Mouse (Mus musculus) lung, embryonic 15.5 days (tissue): Measurements from ENCODE around the gene Twsg1. TPM values are rescaled to one million over a fixed set of nuclear protein-coding genes. Genes with fewer than 3 reads are reported as not detected.

Source experiments
- ATAC-seq: fragments of 200-750 bp; cut with Nextera tagmentation; 2 replicates; pipeline ENCODE4 v1.8.0; 2017; ENCODE audit warnings: moderate number of reproducible peaks, borderline replicate concordance; ENCODE audit not compliant: low FRiP score, low TSS enrichment; ENCODE audit errors: extremely low read depth
- H3K27ac ChIP-seq: fragments of 300-500 bp; sonication (generic); 2 replicates; pipeline ENCODE4 v1.5.1; 2015; ENCODE audit warnings: moderate library complexity, mild to moderate bottlenecking, inconsistent platforms
- H3K27me3 ChIP-seq: fragments of 300-500 bp; sonication (generic); 2 replicates; pipeline ENCODE4 v1.6.1; 2015; ENCODE audit warnings: inconsistent platforms
- H3K36me3 ChIP-seq: fragments of 300-500 bp; sonication (generic); 2 replicates; pipeline ENCODE4 v1.6.1; 2015; ENCODE audit warnings: inconsistent platforms
- H3K4me1 ChIP-seq: fragments of 300-500 bp; sonication (generic); 2 replicates; pipeline ENCODE4 v1.6.1; 2015; ENCODE audit warnings: inconsistent platforms
- H3K4me2 ChIP-seq: fragments of 300-500 bp; sonication (generic); 2 replicates; pipeline ENCODE4 v1.6.1; 2015; ENCODE audit warnings: inconsistent platforms, mild to moderate bottlenecking, moderate library complexity
- H3K4me3 ChIP-seq: fragments of 300-500 bp; sonication (generic); 2 replicates; pipeline ENCODE4 v1.5.1; 2015; ENCODE audit warnings: mild to moderate bottlenecking, inconsistent platforms
- H3K9ac ChIP-seq: fragments of 300-500 bp; sonication (generic); 2 replicates; pipeline ENCODE4 v1.6.1; 2015; ENCODE audit warnings: inconsistent platforms
- H3K9me3 ChIP-seq: fragments of 300-500 bp; sonication (generic); 2 replicates; pipeline ENCODE4 v1.6.1; 2016; ENCODE audit warnings: inconsistent platforms
- WGBS: fragments of 180-500 bp; shearing (Covaris S2); methylation state at CpG from one replicate; pipeline ENCODE4 v1.1.7; 2015; 5-methylcytosine and 5-hydroxymethylcytosine counted together
- polyA plus RNA-seq: library from polyadenylated mRNA; unstranded; fragments of >200 nt; fragmentation: Nextera tagmentation; extraction: Ambion mirVana; gene quantifications from 2 replicates; pipeline ENCODE4 v1.2.1, GENCODE M21; 2015

The Twsg1 gene
- polyA plus RNA-seq, 1 experiment from 2014 or later: 130 TPM

DNA sequence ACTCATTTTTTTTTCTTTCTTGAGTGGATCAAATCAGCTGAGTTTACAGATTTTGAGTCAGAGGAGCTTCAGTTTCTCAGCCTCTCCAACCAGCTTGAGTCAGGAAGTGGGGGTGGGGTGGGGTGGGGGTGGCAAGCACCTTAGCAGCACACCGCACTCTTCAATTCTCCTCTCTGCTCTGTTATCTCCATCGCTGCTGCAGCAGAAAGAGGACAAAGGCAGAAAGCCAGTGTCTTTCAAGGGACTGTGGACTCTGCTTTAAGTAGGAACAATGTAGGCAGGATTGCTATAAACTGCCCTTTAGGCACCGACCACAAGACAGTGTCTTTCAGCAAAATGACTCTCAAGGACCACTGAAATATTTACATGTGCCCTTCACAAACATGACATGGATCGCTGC, 2.9 kb upstream of the Twsg1 start:
- WGBS: 45% methylated on average over 4 of the region's 4 CpGs

GRCm38 (mm10) chr17:65952083-65952482, 1.1 kb upstream of the Twsg1 start:
- 0 out of 2 replicates have a peak, but pooled peaks cover 10% of the 10 kb centered on the region for H3K36me3 ChIP-seq
- WGBS: 80% methylated on average over 5 of the region's 5 CpGs
- ATAC-seq: no peak
- no peaks in the 10 kb centered on the region for H3K27me3 ChIP-seq
- peaks cover 17% of the 10 kb centered on the region for H3K4me1 ChIP-seq
- H3K27ac ChIP-seq: no peak overlapping the region
- no peak overlapping the region for H3K9ac ChIP-seq
- no peak overlapping the region for H3K4me3 ChIP-seq
- no peak overlapping the region for H3K4me2 ChIP-seq
- H3K9me3 ChIP-seq: no peaks in the 10 kb centered on the region

More for the DNA sequence above, 2.9 kb upstream of the Twsg1 start:
- ATAC-seq: no peak
- Histone ChIP-seq H3K9ac (no peak overlapping the region), H3K4me2 (no peak overlapping the region), H3K4me1 (peaks cover 20% of the 10 kb centered on the region), H3K27ac (no peak overlapping the region), H3K27me3 (no peaks in the 10 kb centered on the region), H3K36me3 (no peaks in the 10 kb centered on the region), H3K4me3 (no peak overlapping the region), H3K9me3 (no peaks in the 10 kb centered on the region)

DNA sequence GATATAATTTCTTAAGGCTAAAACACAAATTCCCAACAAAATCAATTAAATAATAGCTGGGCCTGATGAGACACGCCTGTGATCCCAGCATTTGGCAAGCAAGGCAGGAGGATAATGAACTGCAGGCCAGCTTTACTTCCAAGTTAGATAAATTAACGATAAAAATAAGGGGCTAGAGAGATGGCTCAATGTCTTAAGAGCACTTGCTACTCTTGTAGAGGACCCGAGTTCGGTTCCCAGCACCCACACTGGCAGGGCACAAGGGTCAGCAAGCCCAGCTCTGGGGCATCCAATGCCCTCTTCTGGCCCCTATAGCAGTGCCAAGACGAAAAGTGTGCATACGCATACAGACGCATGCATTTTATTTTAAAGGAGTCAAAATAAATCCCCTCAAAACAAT, 843 bp downstream of the Twsg1 start:
- WGBS: 28% methylated on average over 7 of the region's 7 CpGs
- ATAC-seq: peak; percentile 3; the same call in 1 of the 2 replicates
- no peaks in the 10 kb centered on the region for H3K9me3 ChIP-seq
- H3K4me1 ChIP-seq: peaks cover 13% of the 10 kb centered on the region
- H3K4me3 ChIP-seq: peak overlapping the region; percentile 94
- peak overlapping the region; percentile 96 for H3K9ac ChIP-seq
- H3K4me2 ChIP-seq: peak overlapping the region; percentile 66
- peak overlapping the region; percentile 93 for H3K27ac ChIP-seq
- H3K27me3 ChIP-seq: no peaks in the 10 kb centered on the region
- peaks cover 13% of the 10 kb centered on the region for H3K36me3 ChIP-seq

DNA sequence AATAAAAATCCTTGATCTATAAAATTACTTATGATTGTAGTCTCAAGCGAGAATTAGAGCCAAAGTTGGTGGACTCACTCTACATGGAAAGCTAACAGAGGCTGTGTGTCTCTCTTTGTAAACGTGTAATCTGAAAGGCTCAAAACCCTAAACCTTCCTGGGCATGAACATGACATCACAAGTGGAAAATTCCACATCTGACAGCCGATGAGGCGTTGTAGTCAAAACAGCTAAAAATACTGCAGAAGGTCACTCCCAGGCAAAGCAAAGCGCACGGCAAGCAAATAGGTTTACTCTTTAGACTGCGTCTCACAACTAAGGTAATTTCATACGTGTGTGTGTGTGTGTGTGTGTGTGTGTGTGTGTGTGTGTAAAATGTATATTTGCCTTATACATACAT, 3.7 kb downstream of the Twsg1 start:
- Histone ChIP-seq H3K4me2 (no peak overlapping the region), H3K4me1 (peaks cover 18% of the 10 kb centered on the region), H3K27ac (no peak overlapping the region), H3K4me3 (no peak overlapping the region), H3K9ac (no peak overlapping the region), H3K27me3 (no peaks in the 10 kb centered on the region), H3K36me3 (peaks cover 15% of the 10 kb centered on the region), H3K9me3 (no peaks in the 10 kb centered on the region)
- 81% methylated on average over 8 of the region's 8 CpGs for WGBS
- ATAC-seq: no peak

DNA sequence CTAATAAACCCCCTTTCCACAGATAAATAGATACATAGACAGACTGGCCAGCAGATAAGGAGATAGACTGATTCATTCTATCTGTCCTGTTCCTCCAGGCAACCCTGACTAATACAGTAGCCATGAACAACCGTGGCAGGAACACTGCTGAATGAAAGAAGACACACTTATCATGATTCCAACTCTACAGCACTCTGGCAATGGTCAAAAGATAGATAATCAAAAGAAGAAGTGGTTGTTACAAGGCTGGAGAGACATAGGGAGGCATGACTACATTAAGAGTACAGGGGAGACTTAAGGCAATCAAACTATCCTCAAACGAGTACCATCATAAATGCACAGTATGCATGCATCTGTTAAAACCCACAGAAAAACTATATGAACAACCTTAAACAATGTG, 5.6 kb downstream of the Twsg1 start:
- no peak overlapping the region for H3K27ac ChIP-seq

DNA sequence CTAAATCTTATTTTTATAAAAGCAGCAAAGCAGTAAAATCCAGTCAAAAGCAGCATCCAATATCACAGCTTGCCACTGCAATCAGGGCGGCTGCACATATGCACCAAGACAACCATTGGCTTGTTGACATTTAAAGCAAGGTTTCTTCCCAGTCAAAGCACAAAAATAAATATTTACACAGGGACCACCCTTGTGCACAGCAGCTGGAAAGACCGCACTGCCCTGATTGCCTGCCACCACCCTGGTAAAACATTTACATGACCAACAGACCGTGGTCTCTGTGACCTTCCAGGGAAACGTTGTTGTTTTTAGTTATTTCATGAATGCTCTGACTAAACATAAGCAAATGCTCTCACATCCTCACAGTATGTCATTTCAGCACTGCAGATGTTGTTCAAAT, 8.6 kb downstream of the Twsg1 start:
- Histone ChIP-seq H3K4me3 (no peak overlapping the region), H3K27me3 (no peaks in the 10 kb centered on the region), H3K4me2 (no peak overlapping the region), H3K9ac (no peak overlapping the region), H3K4me1 (peaks cover 22% of the 10 kb centered on the region), H3K27ac (no peak overlapping the region), H3K9me3 (no peaks in the 10 kb centered on the region), H3K36me3 (peaks cover 8% of the 10 kb centered on the region)
- no peak for ATAC-seq
- 29% methylated on average over 4 of the region's 4 CpGs for WGBS

More for the DNA sequence above, 5.6 kb downstream of the Twsg1 start:
- H3K4me3 ChIP-seq: no peak overlapping the region
- peaks cover 26% of the 10 kb centered on the region for H3K4me1 ChIP-seq
- ATAC-seq: no peak
- no peak overlapping the region for H3K9ac ChIP-seq
- H3K36me3 ChIP-seq: peaks cover 15% of the 10 kb centered on the region
- H3K9me3 ChIP-seq: no peaks in the 10 kb centered on the region
- H3K4me2 ChIP-seq: no peak overlapping the region
- no peaks in the 10 kb centered on the region for H3K27me3 ChIP-seq
- WGBS: 91% methylated on average over 2 of the region's 2 CpGs

DNA sequence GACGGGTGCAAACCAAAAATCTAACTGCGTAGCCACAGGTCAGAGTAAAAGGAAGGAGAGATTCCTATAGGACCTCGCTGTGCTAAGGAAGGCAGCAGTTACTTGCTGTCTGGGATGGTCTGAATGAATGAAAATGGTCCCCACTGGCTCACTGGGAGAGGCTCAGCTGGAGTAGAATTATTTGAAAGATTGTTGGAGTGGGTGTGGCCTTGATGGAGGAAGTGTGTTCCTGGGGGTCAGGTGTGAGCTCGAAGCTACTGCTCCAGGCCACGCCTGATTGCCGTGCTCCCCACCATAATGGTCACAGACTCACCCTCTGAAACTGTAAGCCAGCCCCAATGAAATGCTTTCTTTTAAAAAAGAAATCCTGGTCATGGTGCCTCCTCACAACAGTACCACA, 9.8 kb downstream of the Twsg1 start:
- Histone ChIP-seq H3K4me3 (no peak overlapping the region), H3K27me3 (no peaks in the 10 kb centered on the region), H3K4me1 (peaks cover 22% of the 10 kb centered on the region), H3K9ac (no peak overlapping the region), H3K9me3 (no peaks in the 10 kb centered on the region), H3K4me2 (no peak overlapping the region), H3K36me3 (peaks cover 15% of the 10 kb centered on the region), H3K27ac (no peak overlapping the region)
- WGBS: 77% methylated on average over 6 of the region's 6 CpGs
- no peak for ATAC-seq

DNA sequence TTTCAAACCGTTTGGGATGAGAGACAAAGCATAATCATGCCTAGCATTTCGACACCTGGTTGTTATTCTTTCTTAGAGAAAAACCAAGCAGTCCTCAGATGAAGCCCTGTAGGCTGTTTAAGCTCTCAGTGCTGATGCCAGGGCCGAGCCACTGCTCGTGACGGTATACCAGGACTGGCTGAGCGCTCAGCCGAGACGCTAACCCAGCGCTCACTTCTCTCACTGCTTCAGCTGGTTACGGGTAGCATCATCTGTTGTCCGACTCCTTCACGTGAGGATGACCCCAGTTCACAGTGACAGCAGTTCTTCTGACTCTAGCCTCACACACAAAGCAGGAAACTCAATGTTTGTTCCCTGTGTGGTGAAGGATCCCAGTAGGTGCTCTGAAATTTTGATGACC, 10.8 kb downstream of the Twsg1 start:
- no peak overlapping the region for H3K4me3 ChIP-seq
- H3K9ac ChIP-seq: no peak overlapping the region
- no peaks in the 10 kb centered on the region for H3K9me3 ChIP-seq
- H3K4me1 ChIP-seq: peaks cover 22% of the 10 kb centered on the region
- H3K4me2 ChIP-seq: no peak overlapping the region
- H3K27ac ChIP-seq: peak overlapping the region; percentile 55
- WGBS: 61% methylated on average over 12 of the region's 12 CpGs
- H3K27me3 ChIP-seq: no peaks in the 10 kb centered on the region
- peaks cover 20% of the 10 kb centered on the region for H3K36me3 ChIP-seq
- ATAC-seq: no peak

- 47% methylated on average over 14 of the region's 14 CpGs for WGBS
- Histone ChIP-seq H3K9ac (no peak overlapping the region; the same call in 1 of the 2 replicates), H3K36me3 (peaks cover 17% of the 10 kb centered on the region; the same call in 1 of the 2 replicates), H3K4me3 (no peak overlapping the region), H3K4me1 (peaks cover 22% of the 10 kb centered on the region), H3K27me3 (no peaks in the 10 kb centered on the region), H3K27ac (peak overlapping the region; percentile 55), H3K9me3 (no peaks in the 10 kb centered on the region), H3K4me2 (no peak overlapping the region)
- no peak for ATAC-seq
Measured at GRCm38 (mm10) chr17:65939461-65940192, 11.4 kb downstream of the Twsg1 start.

DNA sequence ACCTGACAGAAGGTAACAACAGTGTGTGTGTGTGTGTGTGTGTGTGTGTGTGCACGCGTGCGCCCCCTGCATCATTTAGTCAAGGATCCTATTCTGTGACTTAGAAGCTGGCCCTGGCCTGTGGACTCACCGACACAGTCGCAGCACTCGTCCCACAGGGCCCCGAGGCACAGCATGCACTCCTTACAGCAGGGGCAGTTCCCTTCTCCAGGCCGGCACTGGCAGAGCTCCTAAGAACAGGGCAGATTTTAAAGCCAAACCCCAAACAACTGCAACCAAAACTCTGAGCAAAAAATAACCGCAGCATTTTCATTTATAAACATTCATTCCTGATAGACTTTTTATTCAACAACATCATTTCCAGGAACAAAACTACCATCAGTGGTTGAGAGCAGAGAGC, 13.4 kb downstream of the Twsg1 start:
- Histone ChIP-seq H3K4me3 (no peak overlapping the region), H3K27ac (no peak overlapping the region), H3K4me2 (no peak overlapping the region), H3K36me3 (peaks cover 30% of the 10 kb centered on the region), H3K9ac (no peak overlapping the region), H3K27me3 (no peaks in the 10 kb centered on the region), H3K4me1 (peaks cover 21% of the 10 kb centered on the region), H3K9me3 (no peaks in the 10 kb centered on the region)
- WGBS: 87% methylated on average over 9 of the region's 9 CpGs
- ATAC-seq: no peak

- H3K36me3 ChIP-seq: peaks cover 35% of the 10 kb centered on the region
- no peak overlapping the region for H3K4me2 ChIP-seq
- 93% methylated on average over 2 of the region's 2 CpGs for WGBS
- peaks cover 9% of the 10 kb centered on the region for H3K4me1 ChIP-seq
- H3K9ac ChIP-seq: no peak overlapping the region
- H3K27ac ChIP-seq: no peak overlapping the region
- H3K27me3 ChIP-seq: no peaks in the 10 kb centered on the region
- H3K9me3 ChIP-seq: no peaks in the 10 kb centered on the region
- ATAC-seq: no peak
- H3K4me3 ChIP-seq: no peak overlapping the region
Measured at GRCm38 (mm10) chr17:65933741-65934140, 17.3 kb downstream of the Twsg1 start.

- Histone ChIP-seq H3K27me3 (no peaks in the 10 kb centered on the region), H3K9ac (0 out of 2 replicates have a peak overlapping the region, but pooled peaks have one; percentile 0), H3K4me3 (no peak overlapping the region), H3K4me1 (peaks cover 9% of the 10 kb centered on the region), H3K36me3 (peaks cover 38% of the 10 kb centered on the region), H3K9me3 (no peaks in the 10 kb centered on the region), H3K4me2 (no peak overlapping the region), H3K27ac (peak overlapping the region; percentile 40; the same call in 1 of the 2 replicates)
- ATAC-seq: peak; percentile 32; the same call in 1 of the 2 replicates
- WGBS: 50% methylated on average over 6 of the region's 6 CpGs
Measured at GRCm38 (mm10) chr17:65931525-65931924, 19.5 kb downstream of the Twsg1 start.
